Mouse (Mus musculus) c-Kit-positive CD71-positive TER-119-positive erythroid progenitor cells, embryonic 14.5 days (primary cell): ENCODE results near the gene Slc26a1.
A peak's percentile ranks its signal among the peaks of the same experiment; 100 is the strongest.
"Not testable (repeated sequence)": the region's sequence is repeated elsewhere in the genome, so short reads cannot be mapped to it uniquely, and the experiment has no call there.

ENCODE experiments used
- DNase-seq: peaks from one replicate; pipeline ENCODE4 v3.0.0-alpha.2; 2013; ENCODE audit warnings: low spot score

Gene Slc26a1

GRCm38 (mm10) chr5:108655891-108656650, 19.3 kb downstream of the Slc26a1 start:
- no peak for DNase-seq

GRCm38 (mm10) chr5:108655381-108655780, 20.0 kb downstream of the Slc26a1 start:
- no peak for DNase-seq

GRCm38 (mm10) chr5:108654444-108654990, 20.9 kb downstream of the Slc26a1 start:
- DNase-seq: no peak

GRCm38 (mm10) chr5:108653341-108653740, 22.0 kb downstream of the Slc26a1 start:
- no peak for DNase-seq

- peak; percentile 73 for DNase-seq
Measured at GRCm38 (mm10) chr5:108651823-108652222, 23.5 kb downstream of the Slc26a1 start.

GRCm38 (mm10) chr5:108651136-108651720, 24.1 kb downstream of the Slc26a1 start:
- no peak for DNase-seq

- DNase-seq: no peak
Measured at GRCm38 (mm10) chr5:108650341-108650740, 25.0 kb downstream of the Slc26a1 start.

GRCm38 (mm10) chr5:108648937-108649576, 26.3 kb downstream of the Slc26a1 start:
- no peak for DNase-seq

- DNase-seq: no peak
Measured at GRCm38 (mm10) chr5:108647820-108648465, 27.4 kb downstream of the Slc26a1 start.

GRCm38 (mm10) chr5:108647311-108647710, 28.1 kb downstream of the Slc26a1 start:
- no peak for DNase-seq

GRCm38 (mm10) chr5:108646343-108646660, 29.1 kb downstream of the Slc26a1 start:
- DNase-seq: no peak

- DNase-seq: no peak
Measured at GRCm38 (mm10) chr5:108645651-108646342, 29.6 kb downstream of the Slc26a1 start.

GRCm38 (mm10) chr5:108643674-108644073, 31.7 kb downstream of the Slc26a1 start:
- no peak for DNase-seq

- no peak for DNase-seq
Measured at GRCm38 (mm10) chr5:108636172-108636571, 39.2 kb downstream of the Slc26a1 start.

- DNase-seq: not testable (repeated sequence)
Measured at GRCm38 (mm10) chr5:108634088-108634487, 41.3 kb downstream of the Slc26a1 start.

- DNase-seq: no peak
Measured at GRCm38 (mm10) chr5:108633676-108634075, 41.7 kb downstream of the Slc26a1 start.

GRCm38 (mm10) chr5:108629634-108630483, 45.5 kb downstream of the Slc26a1 start, which contains the start of the genes Gak and Tmem175:
Gak (minus strand) TSS chr5:108629755.
Tmem175 (plus strand) TSS chr5:108629770.
- peak; percentile 89 for DNase-seq

- DNase-seq: peak; percentile 36
Measured at GRCm38 (mm10) chr5:108628891-108629633, 46.3 kb downstream of the Slc26a1 start.

- DNase-seq: no peak
Measured at GRCm38 (mm10) chr5:108626050-108626660, 49.2 kb downstream of the Slc26a1 start.

- DNase-seq: no peak
Measured at GRCm38 (mm10) chr5:108621870-108622269, 53.5 kb downstream of the Slc26a1 start.
